Comparison of ENCODE assay signal across 9 mouse cellular contexts in the genomic region with DNA sequence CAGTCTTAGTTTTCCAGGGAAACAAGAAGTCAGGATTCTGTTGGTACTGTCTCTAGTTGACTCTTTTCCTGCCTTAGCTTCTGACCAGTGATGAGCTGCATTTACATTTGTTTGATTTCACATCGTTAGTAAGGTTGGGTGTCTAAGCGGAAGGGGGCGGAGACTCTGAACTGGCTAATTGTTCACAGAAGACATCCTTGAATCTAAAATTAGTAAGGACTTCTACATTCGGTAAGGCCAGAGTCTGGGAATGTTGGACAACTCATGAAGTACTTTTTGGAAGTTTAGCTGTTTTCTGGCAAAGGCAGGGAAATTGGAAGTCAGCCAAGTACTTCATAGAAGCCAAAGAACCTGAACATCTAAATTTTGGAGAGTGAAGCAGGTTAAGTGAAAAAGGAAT.
A peak's percentile ranks its signal among the peaks of the same experiment; 100 is the strongest.
DNase-seq lines count a peak whose midpoint lies in the region; ATAC-seq and TF ChIP-seq lines count a peak whose summit lies in the region.
"Had no signal": no experiment of that assay in that cellular context is flagged by ENCODE, and none has a peak within 500 bp of the region (broad histone marks: within the 10 kb centered on the region; RNA-seq: fewer than 3 reads in every experiment).

No protein-coding gene starts in this region.

- no peak for TF ChIP-seq POLR2A in cortical plate, adult 2 months (IDR thresholded peaks at IDR 0.05; ENCODE audit: extremely low read depth, insufficient read depth, low read length)

- 0 out of 2 replicates have a peak overlapping the region, but pooled peaks have one; percentile 36 for H3K27ac ChIP-seq in cortical plate, adult 2 months (ENCODE audit: insufficient read depth, low read length)
- H3K27ac ChIP-seq in hindbrain, postnatal 0 days = no peak overlapping the region; the same call in 1 of the 2 replicates
- H3K27ac ChIP-seq in midbrain, postnatal 0 days (ENCODE audit: low read depth, low read length) = no peak overlapping the region
- H3K27ac ChIP-seq: liver, embryonic 13.5 days had no signal

- H3K4me3 ChIP-seq in cortical plate, adult 2 months (ENCODE audit: insufficient read depth, low read length) = no peak overlapping the region; the same call in 1 of the 2 replicates
- H3K4me3 ChIP-seq in hindbrain, postnatal 0 days (ENCODE audit: low read length) = peak overlapping the region; percentile 18
- H3K4me3 ChIP-seq in midbrain, postnatal 0 days (ENCODE audit: low read depth, low read length) = no peak overlapping the region
- H3K4me3 ChIP-seq: liver, embryonic 13.5 days had no signal

- H3K9me3 ChIP-seq in hindbrain, postnatal 0 days (ENCODE audit: low read length) = no peaks in the 10 kb centered on the region
- H3K9me3 ChIP-seq in midbrain, postnatal 0 days (ENCODE audit: low read length) = no peaks in the 10 kb centered on the region
- H3K9me3 ChIP-seq: liver, embryonic 13.5 days had no signal

- TF ChIP-seq CTCF in cortical plate, adult 2 months (IDR thresholded peaks at IDR 0.05; ENCODE audit: extremely low read depth, insufficient read depth, low read length) = no peak
- TF ChIP-seq CTCF in hindbrain, postnatal 0 days (IDR thresholded peaks at IDR 0.05; ENCODE audit: low read depth) = no peak
- no peak for TF ChIP-seq CTCF in midbrain, postnatal 0 days (IDR thresholded peaks at IDR 0.05)

- 54% methylated on average over 4 of the region's 4 CpGs for WGBS in hindbrain, postnatal 0 days
- 59% methylated on average over 4 of the region's 4 CpGs for WGBS in midbrain, postnatal 0 days

- H3K4me1 ChIP-seq in cortical plate, adult 2 months (ENCODE audit: control insufficient read depth, insufficient read depth, low read length) = peaks cover 5% of the 10 kb centered on the region
- 0 out of 2 replicates have a peak, but pooled peaks cover 6% of the 10 kb centered on the region for H3K4me1 ChIP-seq in hindbrain, postnatal 0 days (ENCODE audit: insufficient read depth, low read length)
- H3K4me1 ChIP-seq in midbrain, postnatal 0 days (ENCODE audit: insufficient read depth, low read length) = no peaks in the 10 kb centered on the region

- H3K36me3 ChIP-seq in hindbrain, postnatal 0 days (ENCODE audit: insufficient read depth, low read length) = no peaks in the 10 kb centered on the region
- no peaks in the 10 kb centered on the region for H3K36me3 ChIP-seq in midbrain, postnatal 0 days (ENCODE audit: insufficient read depth, low read length)

- DNase-seq in kidney, adult 11 months = peak; percentile 40
- no peak for DNase-seq in kidney, adult 18-20 months
- no peak for DNase-seq in hindbrain, postnatal 0 days (ENCODE audit: low spot score)
- no peak for DNase-seq in midbrain, postnatal 0 days (ENCODE audit: low spot score)
- DNase-seq in layer of hippocampus, postnatal 25 days (ENCODE audit: extremely low spot score in 1 of 2, low spot score in 1 of 2) = no peak
- no peak for DNase-seq in left cerebral cortex, postnatal 36 days (ENCODE audit: low spot score in 2 of 2)
- DNase-seq in layer of hippocampus, adult 9-10 months (ENCODE audit: low spot score) = no peak
- DNase-seq: liver, embryonic 13.5 days had no signal

- ATAC-seq in hindbrain, postnatal 0 days = no peak
- ATAC-seq in midbrain, postnatal 0 days (ENCODE audit: low FRiP score) = no peak

- no peaks in the 10 kb centered on the region for H3K27me3 ChIP-seq in hindbrain, postnatal 0 days (ENCODE audit: insufficient read depth, low read length)
- H3K27me3 ChIP-seq in midbrain, postnatal 0 days (ENCODE audit: insufficient read depth, low read length) = no peaks in the 10 kb centered on the region
- H3K27me3 ChIP-seq: liver, embryonic 13.5 days had no signal

- H3K9ac ChIP-seq in hindbrain, postnatal 0 days (replicated peaks; ENCODE audit: low read length) = no peak overlapping the region
- H3K9ac ChIP-seq in midbrain, postnatal 0 days (replicated peaks; ENCODE audit: low read length, poor library complexity, severe bottlenecking) = no peak overlapping the region
- H3K9ac ChIP-seq: liver, embryonic 13.5 days had no signal

- intact Hi-C loops in left cerebral cortex, postnatal 36 days (cut with DNase I) = no loop called here

- peak overlapping the region; percentile 63 for H3K4me2 ChIP-seq in hindbrain, postnatal 0 days (ENCODE audit: low read depth, low read length)
- H3K4me2 ChIP-seq in midbrain, postnatal 0 days (ENCODE audit: low read depth, low read length, poor library complexity, severe bottlenecking) = peak overlapping the region; percentile 18; the same call in 1 of the 2 replicates
- H3K4me2 ChIP-seq: liver, embryonic 13.5 days had no signal
